Mouse (Mus musculus) natural killer cell, adult 2 months (primary cell): ENCODE data around the gene Atp8a2.

Source experiments
- DNase-seq, 2 experiments: peaks; one replicate each; pipeline ENCODE4 v3.0.0; 2022; ENCODE audit warnings: low spot score in 2 of 2

Gene Atp8a2

GRCm38 (mm10) chr14:60196884-60197283, at the start of gene Atp8a2:
TSS of gene Atp8a2 (minus strand) at chr14:60197179.
- DNase-seq = no peak

- DNase-seq = no peak
These were observed 41.6 kb upstream of the Atp8a2 start for GRCm38 (mm10) chr14:60238551-60238950.

- no peak for DNase-seq
These were observed 22.9 kb upstream of the Atp8a2 start for GRCm38 (mm10) chr14:60219886-60220285.

GRCm38 (mm10) chr14:60217616-60218015, 20.6 kb upstream of the Atp8a2 start:
- DNase-seq = no peak

- no peak for DNase-seq
These were observed 19.1 kb upstream of the Atp8a2 start for GRCm38 (mm10) chr14:60216125-60216524.

- no peak for DNase-seq
These were observed 18.0 kb upstream of the Atp8a2 start for GRCm38 (mm10) chr14:60215000-60215399.

- DNase-seq = no peak
These were observed 17.1 kb upstream of the Atp8a2 start for GRCm38 (mm10) chr14:60214040-60214439.

GRCm38 (mm10) chr14:60209166-60209565, 12.2 kb upstream of the Atp8a2 start:
- no peak for DNase-seq

- no peak for DNase-seq
These were observed 8.0 kb upstream of the Atp8a2 start for GRCm38 (mm10) chr14:60204993-60205392.

GRCm38 (mm10) chr14:60195999-60196398, 980 bp downstream of the Atp8a2 start:
- DNase-seq = no peak

- DNase-seq = no peak
These were observed 2.4 kb downstream of the Atp8a2 start for GRCm38 (mm10) chr14:60194606-60195005.

GRCm38 (mm10) chr14:60189771-60190170, 7.2 kb downstream of the Atp8a2 start:
- no peak for DNase-seq

GRCm38 (mm10) chr14:60188201-60188825, 8.7 kb downstream of the Atp8a2 start:
- DNase-seq = no peak

GRCm38 (mm10) chr14:60181306-60181705, 15.7 kb downstream of the Atp8a2 start:
- no peak for DNase-seq

- DNase-seq = no peak
These were observed 18.4 kb downstream of the Atp8a2 start for GRCm38 (mm10) chr14:60178571-60178955.

- DNase-seq = no peak
These were observed 19.1 kb downstream of the Atp8a2 start for GRCm38 (mm10) chr14:60177614-60178570.

- no peak for DNase-seq
These were observed 19.9 kb downstream of the Atp8a2 start for GRCm38 (mm10) chr14:60176891-60177613.

GRCm38 (mm10) chr14:60176469-60176890, 20.5 kb downstream of the Atp8a2 start:
- DNase-seq = no peak

- DNase-seq = no peak
These were observed 24.5 kb downstream of the Atp8a2 start for GRCm38 (mm10) chr14:60172286-60173055.

- DNase-seq = no peak
These were observed 26.0 kb downstream of the Atp8a2 start for GRCm38 (mm10) chr14:60170845-60171610.

GRCm38 (mm10) chr14:60163367-60163766, 33.6 kb downstream of the Atp8a2 start:
- DNase-seq = no peak
